Mouse (Mus musculus) embryonic facial prominence, embryonic 12.5 days (tissue): ENCODE data around the gene R3hdm4. TPM values are rescaled to one million over a fixed set of nuclear protein-coding genes. Genes with fewer than 3 reads are reported as not detected.

Experiments used
- ATAC-seq: fragments of 200-750 bp; cut with Nextera tagmentation; 2 replicates; pipeline ENCODE4 v1.8.0; 2017; ENCODE audit not compliant: insufficient number of reproducible peaks, insufficient read depth, low FRiP score, low TSS enrichment
- H3K27ac ChIP-seq: fragments of 300-500 bp; sonication (generic); 2 replicates; pipeline ENCODE4 v1.5.1; 2016; ENCODE audit warnings: mild to moderate bottlenecking
- H3K27me3 ChIP-seq: fragments of 300-500 bp; sonication (generic); 2 replicates; pipeline ENCODE4 v1.6.1; 2016; ENCODE audit warnings: mild to moderate bottlenecking, moderate library complexity
- H3K36me3 ChIP-seq: fragments of 300-500 bp; sonication (generic); 2 replicates; pipeline ENCODE4 v1.6.1; 2016; ENCODE audit warnings: mild to moderate bottlenecking
- H3K4me1 ChIP-seq: fragments of 300-500 bp; sonication (generic); 2 replicates; pipeline ENCODE4 v1.6.1; 2016
- H3K4me2 ChIP-seq: fragments of 300-500 bp; sonication (generic); replicated peaks from 2 replicates; pipeline ENCODE4 v1.6.1; 2016; ENCODE audit warnings: mild to moderate bottlenecking, moderate library complexity
- H3K4me3 ChIP-seq: fragments of 300-500 bp; sonication (generic); 2 replicates; pipeline ENCODE4 v1.5.1; 2016; ENCODE audit warnings: mild to moderate bottlenecking
- H3K9ac ChIP-seq: fragments of 300-500 bp; sonication (generic); 2 replicates; pipeline ENCODE4 v1.6.1; 2016; ENCODE audit warnings: mild to moderate bottlenecking, moderate library complexity
- H3K9me3 ChIP-seq: fragments of 300-500 bp; sonication (generic); 2 replicates; pipeline ENCODE4 v1.6.1; 2016; ENCODE audit warnings: mild to moderate bottlenecking, moderate library complexity
- WGBS: fragments of 180-500 bp; shearing (Covaris S2); methylation state at CpG from one replicate; pipeline ENCODE4 v1.1.7; 2016; 5-methylcytosine and 5-hydroxymethylcytosine counted together
- polyA plus RNA-seq: library from polyadenylated mRNA; unstranded; fragments of >200 nt; fragmentation: Nextera tagmentation; extraction: Ambion mirVana; gene quantifications from 2 replicates; pipeline ENCODE4 v1.2.1, GENCODE M21; 2016

R3hdm4 gene
- polyA plus RNA-seq, 1 experiment from 2014 or later: 166 TPM

DNA sequence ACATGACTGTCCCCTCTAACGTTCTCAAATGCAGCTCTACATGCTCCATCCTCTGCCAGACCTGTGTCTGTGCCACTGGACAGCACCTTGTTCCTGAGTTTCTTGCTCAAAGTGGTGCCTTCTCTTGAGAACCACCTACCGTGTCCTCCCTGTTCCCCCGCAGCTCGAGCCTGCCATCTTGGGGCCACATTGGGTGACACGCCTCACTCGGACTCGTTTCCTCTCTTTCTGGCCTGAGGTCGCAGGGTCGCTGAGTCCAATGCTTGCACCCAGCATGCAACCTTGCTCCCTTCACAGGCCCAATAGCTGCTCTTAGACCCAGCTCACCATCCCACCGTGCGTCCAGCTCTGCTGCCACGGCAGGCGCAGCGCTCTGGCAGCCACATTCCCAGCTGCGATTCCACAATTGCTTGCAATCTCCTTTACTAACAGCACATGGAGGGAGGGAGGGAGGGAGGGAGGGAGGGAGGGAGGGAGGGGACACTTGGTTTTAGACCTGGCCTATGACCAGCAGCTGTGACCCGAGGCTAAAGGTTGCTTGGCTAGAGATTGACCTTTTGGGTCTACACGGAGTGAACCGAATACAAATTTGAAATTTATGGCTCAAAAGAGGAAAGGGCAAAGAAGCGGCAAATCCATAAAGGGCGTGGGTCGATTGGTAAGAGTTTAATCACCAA, 37.3 kb upstream of the R3hdm4 start:
- 12% methylated on average over 21 of the region's 21 CpGs for WGBS
- Histone ChIP-seq H3K9ac (no peak overlapping the region), H3K4me2 (peak overlapping the region; percentile 27; the same call in 1 of the 2 replicates), H3K27me3 (no peaks in the 10 kb centered on the region), H3K4me1 (peaks cover 16% of the 10 kb centered on the region), H3K36me3 (peaks cover 20% of the 10 kb centered on the region), H3K4me3 (no peak overlapping the region), H3K27ac (peak overlapping the region; percentile 57; the same call in 1 of the 2 replicates), H3K9me3 (no peaks in the 10 kb centered on the region)
- ATAC-seq: no peak

DNA sequence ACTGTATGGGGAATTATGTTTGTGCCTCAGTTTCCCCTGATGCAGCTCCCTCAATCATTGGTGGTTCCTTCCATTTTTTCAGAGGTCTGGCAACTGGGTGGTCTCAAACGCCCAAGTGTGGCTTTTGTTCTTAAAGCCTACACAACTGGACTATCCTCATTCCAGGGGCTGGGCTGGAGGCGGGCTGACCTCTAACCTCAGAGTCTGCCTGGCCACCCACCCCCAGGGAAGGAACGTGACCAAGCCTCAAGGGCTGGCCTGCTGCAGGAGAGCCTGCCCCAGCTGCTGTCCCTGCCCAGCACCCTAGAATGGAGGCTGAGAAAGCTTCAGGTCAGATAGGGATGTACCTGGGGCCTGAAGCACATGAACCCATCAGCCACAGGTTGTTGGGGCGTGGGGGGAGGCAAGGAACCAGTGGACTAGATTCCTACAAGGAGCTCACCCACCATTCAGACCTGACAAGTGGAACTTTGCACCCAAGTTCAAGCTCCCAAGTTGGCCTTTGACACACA, 35.7 kb upstream of the R3hdm4 start:
- WGBS: 19% methylated on average over 4 of the region's 4 CpGs
- H3K36me3 ChIP-seq: peaks cover 16% of the 10 kb centered on the region
- H3K4me3 ChIP-seq: no peak overlapping the region
- no peak overlapping the region for H3K4me2 ChIP-seq
- H3K9ac ChIP-seq: no peak overlapping the region
- H3K4me1 ChIP-seq: peaks cover 16% of the 10 kb centered on the region
- ATAC-seq: no peak
- no peak overlapping the region for H3K27ac ChIP-seq
- H3K9me3 ChIP-seq: no peaks in the 10 kb centered on the region
- H3K27me3 ChIP-seq: no peaks in the 10 kb centered on the region

DNA sequence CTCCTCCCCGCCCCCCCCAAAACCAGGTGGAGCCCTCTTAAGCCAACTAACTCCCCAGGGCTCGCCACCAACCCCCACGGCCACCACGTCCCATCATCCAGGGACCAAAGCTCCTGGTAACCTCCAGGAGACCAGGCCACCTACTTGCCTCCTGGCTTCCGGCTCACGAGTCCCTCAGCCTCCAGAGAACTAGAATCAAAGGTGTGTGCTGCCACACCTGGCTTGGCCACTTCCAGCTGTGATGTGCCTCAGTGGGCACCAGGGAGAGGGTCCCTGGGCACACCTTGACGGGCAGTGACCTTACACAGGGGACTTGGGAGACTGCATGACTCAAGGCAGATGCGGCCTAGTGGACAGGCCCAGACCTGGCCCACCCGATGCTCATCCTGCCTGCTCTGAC, 34.7 kb upstream of the R3hdm4 start:
- H3K27ac ChIP-seq: no peak overlapping the region

DNA sequence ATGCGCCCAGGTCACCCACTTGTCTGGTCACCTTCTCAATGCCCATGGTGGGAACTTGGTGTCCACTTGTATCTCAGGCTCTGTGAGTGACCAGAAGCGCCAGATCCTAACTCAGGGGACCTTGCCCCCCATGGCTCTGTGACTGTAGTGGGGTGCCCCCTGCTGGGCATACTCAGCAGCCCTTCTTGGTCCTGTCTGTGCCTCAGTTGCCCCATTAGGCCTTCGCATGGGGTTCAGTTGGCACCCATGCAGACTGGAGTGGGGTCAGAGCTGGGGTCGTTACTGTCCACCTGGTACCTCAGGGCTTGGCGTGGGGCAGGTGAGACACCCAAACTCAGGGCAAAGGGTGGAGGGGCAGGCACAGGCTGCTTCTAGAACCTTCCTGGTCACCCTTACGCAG, 32.9 kb upstream of the R3hdm4 start:
- no peak overlapping the region for H3K4me3 ChIP-seq
- ATAC-seq: no peak
- H3K9me3 ChIP-seq: no peaks in the 10 kb centered on the region
- no peak overlapping the region for H3K9ac ChIP-seq
- no peak overlapping the region for H3K4me2 ChIP-seq
- H3K27ac ChIP-seq: no peak overlapping the region
- no peaks in the 10 kb centered on the region for H3K27me3 ChIP-seq
- 85% methylated on average over 6 of the region's 6 CpGs for WGBS
- peaks cover 39% of the 10 kb centered on the region for H3K36me3 ChIP-seq
- H3K4me1 ChIP-seq: peaks cover 6% of the 10 kb centered on the region; the same call in 1 of the 2 replicates

More for the DNA sequence above, 34.7 kb upstream of the R3hdm4 start:
- no peaks in the 10 kb centered on the region for H3K9me3 ChIP-seq
- H3K4me1 ChIP-seq: peaks cover 8% of the 10 kb centered on the region
- peaks cover 22% of the 10 kb centered on the region for H3K36me3 ChIP-seq
- no peak overlapping the region for H3K4me2 ChIP-seq
- ATAC-seq: no peak
- 73% methylated on average over 9 of the region's 9 CpGs for WGBS
- H3K27me3 ChIP-seq: no peaks in the 10 kb centered on the region
- peak overlapping the region; percentile 15; the same call in 1 of the 2 replicates for H3K9ac ChIP-seq
- H3K4me3 ChIP-seq: no peak overlapping the region

DNA sequence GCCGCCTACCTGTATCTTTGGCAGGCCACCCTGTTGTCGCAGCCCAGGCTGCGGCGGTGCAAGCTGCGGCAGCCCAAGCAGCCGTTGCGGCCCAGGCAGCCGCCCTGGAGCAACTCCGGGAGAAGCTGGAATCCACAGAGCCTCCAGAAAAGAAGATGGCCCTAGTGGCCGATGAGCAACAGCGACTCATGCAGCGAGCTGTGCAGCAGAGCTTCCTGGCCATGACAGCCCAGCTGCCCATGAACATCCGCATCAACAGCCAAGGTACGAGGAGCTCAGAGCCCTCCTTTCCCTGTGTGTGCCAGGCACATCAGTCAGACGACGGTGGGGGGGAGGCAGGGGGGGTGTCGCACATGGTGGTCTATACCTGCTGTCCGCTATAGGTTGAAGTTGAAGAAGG, 29.7 kb upstream of the R3hdm4 start:
- Histone ChIP-seq H3K4me2 (no peak overlapping the region), H3K4me1 (peaks cover 19% of the 10 kb centered on the region), H3K27me3 (no peaks in the 10 kb centered on the region), H3K36me3 (peaks cover 48% of the 10 kb centered on the region), H3K9ac (no peak overlapping the region), H3K4me3 (no peak overlapping the region), H3K9me3 (no peaks in the 10 kb centered on the region), H3K27ac (no peak overlapping the region)
- WGBS: 87% methylated on average over 18 of the region's 18 CpGs
- ATAC-seq: no peak

DNA sequence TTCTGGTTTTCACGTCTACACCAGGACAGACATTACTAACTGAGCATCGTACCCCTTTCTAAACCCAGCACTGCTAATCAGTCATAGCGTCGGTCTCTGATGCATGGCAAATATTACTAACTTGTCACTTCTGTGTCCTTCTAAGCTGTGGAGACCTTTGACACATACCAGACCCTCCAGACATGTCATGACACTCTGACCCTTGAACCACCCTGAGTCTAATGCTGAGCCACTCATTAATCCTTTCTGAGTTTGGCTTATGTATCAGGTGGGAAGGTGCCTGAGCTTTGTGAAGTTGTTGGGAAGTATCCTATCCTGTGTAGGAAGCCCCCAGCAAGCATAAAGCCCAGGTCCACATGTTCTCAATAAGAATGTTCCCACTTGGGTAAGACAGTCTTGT, 28.9 kb upstream of the R3hdm4 start:
- Histone ChIP-seq H3K9ac (no peak overlapping the region), H3K9me3 (no peaks in the 10 kb centered on the region), H3K36me3 (peaks cover 48% of the 10 kb centered on the region), H3K4me3 (no peak overlapping the region), H3K4me2 (no peak overlapping the region), H3K27me3 (no peaks in the 10 kb centered on the region), H3K27ac (no peak overlapping the region), H3K4me1 (peaks cover 24% of the 10 kb centered on the region)
- WGBS: 83% methylated on average over 4 of the region's 4 CpGs
- no peak for ATAC-seq

DNA sequence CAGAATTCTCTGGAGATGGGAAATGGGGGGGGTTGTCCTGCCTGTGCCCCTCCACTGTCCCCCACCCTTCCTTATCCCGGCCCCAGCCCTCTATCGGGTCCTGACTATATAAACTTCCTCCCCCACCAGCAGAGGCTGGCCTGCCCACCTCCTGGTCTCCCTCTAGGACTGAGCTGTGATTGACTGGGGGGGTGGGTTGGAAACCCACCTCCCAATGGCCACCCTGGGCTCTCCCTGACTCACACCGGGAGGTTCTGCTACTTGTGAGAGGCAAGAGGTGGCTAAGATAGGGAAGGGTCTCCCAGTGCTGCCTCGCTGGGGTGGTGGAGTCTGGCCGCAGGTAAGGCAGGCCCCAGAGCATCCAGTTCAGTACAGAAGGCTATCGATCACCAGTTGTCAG, 26.5 kb upstream of the R3hdm4 start:
- no peaks in the 10 kb centered on the region for H3K9me3 ChIP-seq
- no peak overlapping the region for H3K4me2 ChIP-seq
- H3K4me3 ChIP-seq: no peak overlapping the region
- 65% methylated on average over 6 of the region's 6 CpGs for WGBS
- H3K27me3 ChIP-seq: no peaks in the 10 kb centered on the region
- peaks cover 32% of the 10 kb centered on the region for H3K4me1 ChIP-seq
- no peak for ATAC-seq
- H3K9ac ChIP-seq: no peak overlapping the region
- peaks cover 39% of the 10 kb centered on the region for H3K36me3 ChIP-seq
- H3K27ac ChIP-seq: 0 out of 2 replicates have a peak overlapping the region, but pooled peaks have one; percentile 73

DNA sequence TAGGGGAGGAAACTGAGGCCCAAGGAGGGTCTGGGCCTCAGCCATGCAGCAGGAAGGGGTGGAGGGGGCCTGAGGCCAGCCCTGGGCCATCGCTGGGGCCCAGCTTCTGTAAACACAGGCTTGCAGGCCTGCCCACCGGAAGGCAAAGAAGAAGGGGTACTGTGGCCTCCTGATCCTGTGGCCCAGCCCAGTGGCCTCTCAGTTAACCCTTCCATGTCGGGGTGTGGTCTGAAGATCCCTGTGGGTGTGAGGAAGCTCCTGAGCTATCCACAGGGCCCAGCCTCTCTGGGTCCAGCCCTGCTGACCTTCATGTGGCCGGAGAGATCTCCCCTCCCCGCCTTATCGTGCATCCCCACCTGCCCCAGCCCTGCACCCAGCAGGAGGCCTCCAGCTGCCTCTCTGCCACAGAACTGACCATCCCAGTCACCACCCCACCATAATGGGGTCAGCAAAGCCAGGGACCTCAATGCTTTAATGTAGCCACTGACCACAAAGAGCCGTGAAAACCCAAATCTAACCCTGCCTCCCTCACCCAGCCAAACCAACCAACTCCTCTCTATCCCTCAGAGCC, 25.8 kb upstream of the R3hdm4 start:
- Histone ChIP-seq H3K36me3 (peaks cover 40% of the 10 kb centered on the region), H3K27ac (peak overlapping the region; percentile 73), H3K4me3 (0 out of 2 replicates have a peak overlapping the region, but pooled peaks have one; percentile 0), H3K9ac (0 out of 2 replicates have a peak overlapping the region, but pooled peaks have one; percentile 25), H3K9me3 (no peaks in the 10 kb centered on the region), H3K27me3 (no peaks in the 10 kb centered on the region), H3K4me2 (no peak overlapping the region), H3K4me1 (peaks cover 32% of the 10 kb centered on the region)
- WGBS: 10% methylated on average over 7 of the region's 7 CpGs
- no peak for ATAC-seq

DNA sequence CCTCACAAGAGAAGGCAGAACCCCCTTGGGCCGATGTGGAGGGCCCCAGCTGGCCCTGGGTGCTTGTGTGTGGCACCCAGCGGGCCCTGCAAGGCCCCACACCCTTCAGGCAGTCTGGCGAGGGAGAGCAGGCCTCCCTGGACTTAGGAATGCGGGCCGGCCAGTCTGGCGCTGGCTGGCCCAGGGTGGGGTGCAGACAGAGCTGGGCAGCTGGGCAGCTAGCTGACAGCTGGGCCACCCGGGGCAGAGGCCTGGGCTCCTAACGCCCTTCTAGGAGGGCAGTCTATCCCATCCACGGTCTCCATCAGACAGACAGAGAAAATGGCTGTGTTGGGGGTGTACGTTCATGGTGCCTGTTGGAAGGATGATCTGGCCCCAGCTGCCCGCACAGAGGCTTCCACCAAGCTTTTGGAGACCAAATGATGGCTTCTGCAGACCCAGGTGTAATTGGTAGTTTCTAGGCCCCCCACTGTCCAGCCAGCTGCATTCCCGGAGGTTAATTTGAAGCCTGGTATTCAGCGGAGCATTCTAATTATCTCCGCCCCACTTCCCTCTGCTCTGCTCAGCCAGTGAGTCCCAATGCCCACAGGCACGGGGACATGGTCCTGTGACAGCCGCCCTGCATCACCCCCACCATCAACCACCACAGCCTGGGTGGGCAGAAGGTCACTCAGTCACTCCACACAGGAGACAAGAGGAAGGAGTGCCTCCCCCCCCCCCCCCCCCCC, 24.7 kb upstream of the R3hdm4 start:
- Histone ChIP-seq H3K27me3 (no peaks in the 10 kb centered on the region), H3K4me3 (no peak overlapping the region), H3K9ac (0 out of 2 replicates have a peak overlapping the region, but pooled peaks have one; percentile 25), H3K9me3 (no peaks in the 10 kb centered on the region), H3K4me1 (peaks cover 32% of the 10 kb centered on the region), H3K36me3 (peaks cover 33% of the 10 kb centered on the region), H3K4me2 (peak overlapping the region; percentile 10; the same call in 1 of the 2 replicates), H3K27ac (peak overlapping the region; percentile 73)
- ATAC-seq: no peak
- WGBS: 19% methylated on average over 16 of the region's 16 CpGs

DNA sequence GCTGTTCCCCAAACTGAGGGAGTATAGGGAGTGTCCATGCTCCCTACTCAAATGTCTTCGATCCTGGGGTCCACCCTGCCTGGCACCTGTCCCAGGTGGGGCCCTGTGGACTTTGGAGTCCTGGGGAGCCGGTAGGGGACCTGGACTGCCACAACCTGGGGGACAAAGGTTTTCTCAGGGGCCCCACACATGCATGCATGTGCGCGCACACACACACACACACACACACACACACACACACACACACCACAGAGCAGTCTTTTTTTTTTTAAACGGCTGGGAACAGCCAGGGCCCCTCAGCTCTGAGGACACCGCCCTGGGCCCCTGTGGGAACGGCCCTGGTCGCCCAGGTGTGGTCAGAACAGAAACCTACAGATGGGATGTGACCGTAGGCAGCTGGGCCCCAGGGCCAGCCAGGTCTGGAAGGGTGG, 22.5 kb upstream of the R3hdm4 start:
- H3K4me2 ChIP-seq: no peak overlapping the region
- no peak for ATAC-seq
- no peak overlapping the region for H3K4me3 ChIP-seq
- H3K36me3 ChIP-seq: peaks cover 21% of the 10 kb centered on the region
- H3K9me3 ChIP-seq: no peaks in the 10 kb centered on the region
- peaks cover 32% of the 10 kb centered on the region for H3K4me1 ChIP-seq
- no peak overlapping the region for H3K9ac ChIP-seq
- WGBS: 83% methylated on average over 9 of the region's 9 CpGs
- H3K27ac ChIP-seq: no peak overlapping the region
- H3K27me3 ChIP-seq: no peaks in the 10 kb centered on the region

DNA sequence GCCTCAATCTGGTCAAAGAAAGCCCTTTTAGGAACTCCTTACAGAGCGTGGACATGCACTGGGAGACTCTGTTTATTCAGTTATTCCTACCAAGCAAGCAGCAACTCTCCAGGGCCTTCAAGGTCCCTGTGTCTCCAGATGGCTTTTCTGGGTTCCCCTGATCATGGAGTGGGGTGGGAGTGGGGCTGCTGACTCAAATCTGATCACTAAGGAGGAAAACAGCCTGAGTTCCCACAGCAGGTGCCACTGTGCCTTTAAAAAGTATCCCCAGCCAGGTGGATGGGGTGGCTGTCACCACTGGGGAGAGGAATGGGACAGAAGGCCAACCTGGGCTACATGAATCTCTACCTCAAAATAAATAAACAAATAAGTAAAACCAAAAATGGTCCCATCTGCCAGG, 22.0 kb upstream of the R3hdm4 start:
- Histone ChIP-seq H3K9me3 (no peaks in the 10 kb centered on the region), H3K36me3 (peaks cover 22% of the 10 kb centered on the region; the same call in 1 of the 2 replicates), H3K4me2 (no peak overlapping the region), H3K4me1 (peaks cover 32% of the 10 kb centered on the region), H3K9ac (no peak overlapping the region), H3K4me3 (no peak overlapping the region), H3K27ac (no peak overlapping the region), H3K27me3 (no peaks in the 10 kb centered on the region)
- WGBS: 80% methylated on average over 1 of the region's 1 CpGs
- ATAC-seq: no peak
